Mouse (Mus musculus) stomach, embryonic 14.5 days (tissue): ENCODE measurements at regions not wholly inside any gene's neighbourhood (a gene's known extent, or its start where the extent isn't known, plus 50 kb on each side); places are given as distances from the start of the nearest gene placed in this dataset.

Experiments
- ATAC-seq: fragments of 200-750 bp; cut with Nextera tagmentation; 2 replicates; pipeline ENCODE4 v1.8.0; 2017; ENCODE audit warnings: low read depth, moderate TSS enrichment; ENCODE audit not compliant: insufficient number of reproducible peaks, insufficient read depth, low FRiP score
- H3K27ac ChIP-seq: fragments of 300-500 bp; sonication (generic); 2 replicates; pipeline ENCODE4 v1.5.1; 2014; ENCODE audit warnings: mild to moderate bottlenecking, low read length, moderate library complexity, mixed read lengths
- H3K27me3 ChIP-seq: fragments of 300-500 bp; sonication (generic); 2 replicates; pipeline ENCODE4 v1.6.1; 2014; ENCODE audit warnings: low read length, control low read depth, mixed read lengths; ENCODE audit not compliant: control insufficient read depth, insufficient read depth
- H3K36me3 ChIP-seq: fragments of 300-500 bp; sonication (generic); 2 replicates; pipeline ENCODE4 v1.6.1; 2014; ENCODE audit warnings: mild to moderate bottlenecking, control low read depth, low read length, moderate library complexity, mixed read lengths; ENCODE audit not compliant: control insufficient read depth, insufficient read depth
- H3K4me1 ChIP-seq: fragments of 300-500 bp; sonication (generic); 2 replicates; pipeline ENCODE4 v1.6.1; 2014; ENCODE audit warnings: low read length, control low read depth, mixed read lengths; ENCODE audit not compliant: control insufficient read depth, insufficient read depth
- H3K4me2 ChIP-seq: fragments of 300-500 bp; sonication (generic); replicated peaks from 2 replicates; pipeline ENCODE4 v1.6.1; 2014; ENCODE audit warnings: low read depth, low read length, control low read depth
- H3K4me3 ChIP-seq: fragments of 300-500 bp; sonication (generic); 2 replicates; pipeline ENCODE4 v1.5.1; 2014; ENCODE audit warnings: low read depth, low read length, control low read depth
- H3K9ac ChIP-seq: fragments of 300-500 bp; sonication (generic); replicated peaks from 2 replicates; pipeline ENCODE4 v1.6.1; 2014; ENCODE audit warnings: low read depth, mild to moderate bottlenecking, control low read depth, low read length, moderate library complexity, mixed read lengths
- H3K9me3 ChIP-seq: fragments of 300-500 bp; sonication (generic); 2 replicates; pipeline ENCODE4 v1.6.1; 2016; ENCODE audit warnings: low read depth, low read length, control low read depth; ENCODE audit not compliant: control insufficient read depth
- WGBS: fragments of 180-500 bp; shearing (Covaris S2); extraction: QIAGEN DNeasy Blood & Tissue Kit; methylation state at CpG from one replicate; pipeline ENCODE4 v1.1.7; 2014; 5-methylcytosine and 5-hydroxymethylcytosine counted together

DNA sequence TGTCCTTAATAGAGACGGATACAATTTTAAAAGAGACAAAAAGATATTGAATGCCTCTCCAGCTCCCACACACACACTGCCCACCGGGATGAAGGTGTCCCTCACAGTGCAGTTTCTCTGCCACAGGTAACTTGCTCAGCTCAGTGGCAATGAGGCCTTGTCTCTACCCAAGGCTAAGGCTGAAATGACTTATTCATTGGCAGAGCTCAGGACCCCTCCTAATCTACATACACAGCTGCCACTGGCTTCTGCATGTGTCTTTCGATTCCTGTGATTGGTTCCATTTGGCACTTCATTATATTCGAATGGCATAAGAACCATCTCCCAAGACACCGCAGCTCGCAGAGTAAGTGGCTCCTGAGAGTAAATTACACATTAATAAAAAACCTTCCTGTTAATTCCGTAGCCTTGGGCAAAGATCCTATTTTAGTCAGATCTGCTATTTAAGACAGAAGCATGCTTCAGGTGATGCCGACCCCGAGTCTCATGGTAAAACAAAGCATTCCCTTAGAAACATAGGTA lies 122.2 kb downstream of the Rap2a start:
- Histone ChIP-seq H3K9ac (no peak overlapping the region), H3K36me3 (no peaks in the 10 kb centered on the region), H3K4me1 (no peaks in the 10 kb centered on the region), H3K4me3 (no peak overlapping the region), H3K4me2 (no peak overlapping the region), H3K9me3 (no peaks in the 10 kb centered on the region), H3K27me3 (no peaks in the 10 kb centered on the region), H3K27ac (no peak overlapping the region)
- no peak for ATAC-seq
- 86% methylated on average over 9 of the region's 9 CpGs for WGBS

GRCm38 (mm10) chr14:120601510-120601909 lies 123.3 kb downstream of the Rap2a start:
- Histone ChIP-seq H3K36me3 (no peaks in the 10 kb centered on the region), H3K4me3 (no peak overlapping the region), H3K9ac (no peak overlapping the region), H3K9me3 (no peaks in the 10 kb centered on the region), H3K4me2 (no peak overlapping the region), H3K27me3 (no peaks in the 10 kb centered on the region), H3K4me1 (no peaks in the 10 kb centered on the region), H3K27ac (no peak overlapping the region)
- ATAC-seq, result no peak
- 92% methylated on average over 7 of the region's 7 CpGs for WGBS

- Histone ChIP-seq H3K27ac (no peak overlapping the region), H3K4me1 (no peaks in the 10 kb centered on the region), H3K4me2 (no peak overlapping the region), H3K4me3 (no peak overlapping the region), H3K9ac (no peak overlapping the region), H3K9me3 (no peaks in the 10 kb centered on the region), H3K36me3 (no peaks in the 10 kb centered on the region), H3K27me3 (no peaks in the 10 kb centered on the region)
- WGBS, result 54% methylated on average over 6 of the region's 6 CpGs
- ATAC-seq, result no peak
These were observed 125.7 kb downstream of the Rap2a start for GRCm38 (mm10) chr14:120603849-120604492.

DNA sequence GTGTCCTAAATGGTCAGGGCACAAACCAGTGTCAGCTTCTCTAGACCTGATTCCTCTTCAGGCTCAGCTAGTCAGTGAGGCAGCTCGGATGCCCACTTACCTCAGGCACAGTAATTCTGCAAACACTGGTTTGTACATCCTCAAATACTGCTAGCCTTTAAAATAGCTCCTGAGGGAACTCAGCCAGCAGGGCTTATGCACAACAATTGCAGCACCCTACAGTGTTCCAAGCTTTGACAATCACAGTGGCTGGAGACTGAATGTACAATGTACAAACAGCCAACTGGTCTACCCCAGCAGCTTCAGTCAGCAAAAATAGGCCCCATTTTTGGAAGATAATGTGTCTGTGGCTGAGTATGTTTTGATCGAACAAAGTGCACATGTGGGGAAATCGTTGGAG lies 129.6 kb downstream of the Rap2a start:
- ATAC-seq, result no peak
- no peaks in the 10 kb centered on the region for H3K36me3 ChIP-seq
- H3K4me1 ChIP-seq, result no peaks in the 10 kb centered on the region
- no peaks in the 10 kb centered on the region for H3K9me3 ChIP-seq
- no peak overlapping the region for H3K9ac ChIP-seq
- no peak overlapping the region for H3K4me2 ChIP-seq
- no peaks in the 10 kb centered on the region for H3K27me3 ChIP-seq
- H3K27ac ChIP-seq, result no peak overlapping the region
- 84% methylated on average over 3 of the region's 3 CpGs for WGBS
- no peak overlapping the region for H3K4me3 ChIP-seq

DNA sequence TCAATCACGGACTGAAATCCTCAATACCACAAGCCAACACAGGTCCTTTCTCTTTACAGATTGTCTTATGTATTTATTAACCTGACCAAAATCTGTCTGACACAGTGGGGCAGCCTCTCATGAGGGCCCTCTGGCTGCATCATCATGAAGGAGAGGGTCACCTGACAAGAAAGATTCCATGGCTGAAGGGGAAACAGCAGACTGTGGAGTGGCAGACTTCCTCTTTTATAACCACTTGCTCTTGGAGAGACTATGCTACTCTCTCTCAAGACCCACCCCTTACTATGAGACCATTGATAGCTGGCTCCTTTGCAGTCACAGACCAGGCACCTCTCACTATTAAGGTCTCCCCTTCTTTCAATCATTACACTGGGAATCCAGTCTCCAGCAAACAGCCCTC lies 133.1 kb downstream of the Rap2a start:
- ATAC-seq, result no peak
- 91% methylated on average over 1 of the region's 1 CpGs for WGBS
- H3K27me3 ChIP-seq, result no peaks in the 10 kb centered on the region

GRCm38 (mm10) chr14:120626223-120626935 lies 148.1 kb downstream of the Rap2a start:
- no peaks in the 10 kb centered on the region for H3K9me3 ChIP-seq
- no peak overlapping the region for H3K9ac ChIP-seq
- no peak overlapping the region for H3K4me2 ChIP-seq
- no peak overlapping the region for H3K27ac ChIP-seq
- no peaks in the 10 kb centered on the region for H3K36me3 ChIP-seq
- ATAC-seq, result no peak
- no peaks in the 10 kb centered on the region for H3K4me1 ChIP-seq
- H3K27me3 ChIP-seq, result no peaks in the 10 kb centered on the region
- H3K4me3 ChIP-seq, result no peak overlapping the region
- WGBS, result 53% methylated on average over 9 of the region's 9 CpGs

More for the DNA sequence above, 133.1 kb downstream of the Rap2a start:
- Histone ChIP-seq H3K4me3 (no peak overlapping the region), H3K9ac (no peak overlapping the region), H3K36me3 (no peaks in the 10 kb centered on the region), H3K9me3 (no peaks in the 10 kb centered on the region), H3K27ac (no peak overlapping the region), H3K4me2 (no peak overlapping the region), H3K4me1 (no peaks in the 10 kb centered on the region)

GRCm38 (mm10) chr14:120626936-120627277 lies 148.7 kb downstream of the Rap2a start:
- no peak overlapping the region for H3K4me2 ChIP-seq
- H3K27ac ChIP-seq, result no peak overlapping the region
- no peaks in the 10 kb centered on the region for H3K4me1 ChIP-seq
- H3K9ac ChIP-seq, result no peak overlapping the region
- WGBS, result 62% methylated on average over 4 of the region's 4 CpGs
- no peaks in the 10 kb centered on the region for H3K36me3 ChIP-seq
- no peaks in the 10 kb centered on the region for H3K27me3 ChIP-seq
- H3K4me3 ChIP-seq, result no peak overlapping the region
- H3K9me3 ChIP-seq, result no peaks in the 10 kb centered on the region
- ATAC-seq, result no peak

GRCm38 (mm10) chr14:120632771-120633170 lies 154.5 kb downstream of the Rap2a start:
- H3K36me3 ChIP-seq, result no peaks in the 10 kb centered on the region
- no peak overlapping the region for H3K27ac ChIP-seq
- WGBS, result 90% methylated on average over 5 of the region's 5 CpGs
- no peaks in the 10 kb centered on the region for H3K9me3 ChIP-seq
- no peak overlapping the region for H3K9ac ChIP-seq
- H3K4me3 ChIP-seq, result no peak overlapping the region
- no peaks in the 10 kb centered on the region for H3K4me1 ChIP-seq
- H3K27me3 ChIP-seq, result no peaks in the 10 kb centered on the region
- no peak for ATAC-seq
- H3K4me2 ChIP-seq, result no peak overlapping the region
